Mouse (Mus musculus) spleen, embryonic (tissue): Measurements from ENCODE around the gene Vmn1r121.
"Not testable (repeated sequence)": the region's sequence is repeated elsewhere in the genome, so short reads cannot be mapped to it uniquely, and the experiment has no call there.

Source experiments
- CTCF ChIA-PET: fragments of 350-600 bp; sonication (Branson Sonifier 250); formaldehyde crosslinking; loops from one replicate; lab custom pipeline; 2022; lab: Charles Lee

Gene Vmn1r121

DNA sequence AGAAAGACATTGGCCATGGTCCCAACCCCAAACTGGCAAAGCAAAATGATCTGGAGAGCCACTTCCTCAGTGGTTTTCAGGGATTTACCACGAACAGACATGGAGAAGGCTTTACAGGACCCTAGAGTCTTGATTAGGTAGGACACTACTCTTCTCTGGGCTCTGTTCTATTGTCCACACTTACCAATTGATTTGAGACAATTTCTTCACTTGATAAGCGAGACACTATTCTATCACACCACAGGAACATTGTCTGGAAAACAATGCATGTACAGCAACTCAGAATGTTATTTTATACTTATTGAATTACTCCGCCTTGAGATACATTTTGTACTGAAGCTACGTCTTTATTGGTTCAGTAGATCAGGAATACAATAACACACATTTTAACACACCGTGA lies at the start of gene Vmn1r121:
Gene Vmn1r121 (minus strand): TSS at position 101 of the 400 bp plus-strand sequence.
- CTCF ChIA-PET, result not testable (repeated sequence)

DNA sequence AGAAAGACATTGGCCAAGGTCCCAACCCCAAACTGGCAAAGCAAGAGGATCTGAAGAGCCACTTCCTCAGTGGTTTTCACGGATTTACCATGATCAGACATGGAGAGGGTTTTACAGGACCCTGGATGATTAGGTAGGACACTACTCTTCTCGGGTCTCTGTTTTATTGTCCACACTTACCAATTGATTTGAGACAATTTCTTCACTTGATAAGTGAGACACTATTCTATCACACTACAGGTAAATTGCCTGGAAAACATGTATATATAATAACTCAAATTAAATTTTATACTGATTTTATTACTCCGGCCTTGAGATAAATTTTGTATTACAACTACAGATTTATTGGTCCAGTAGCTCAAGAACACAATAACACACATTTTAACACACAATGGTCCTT lies 35.7 kb upstream of the Vmn1r121 start, which contains the start of gene Vmn1r122:
Gene Vmn1r122 (minus strand): TSS at position 101 of the 400 bp plus-strand sequence.
- CTCF ChIA-PET, result not testable (repeated sequence)

DNA sequence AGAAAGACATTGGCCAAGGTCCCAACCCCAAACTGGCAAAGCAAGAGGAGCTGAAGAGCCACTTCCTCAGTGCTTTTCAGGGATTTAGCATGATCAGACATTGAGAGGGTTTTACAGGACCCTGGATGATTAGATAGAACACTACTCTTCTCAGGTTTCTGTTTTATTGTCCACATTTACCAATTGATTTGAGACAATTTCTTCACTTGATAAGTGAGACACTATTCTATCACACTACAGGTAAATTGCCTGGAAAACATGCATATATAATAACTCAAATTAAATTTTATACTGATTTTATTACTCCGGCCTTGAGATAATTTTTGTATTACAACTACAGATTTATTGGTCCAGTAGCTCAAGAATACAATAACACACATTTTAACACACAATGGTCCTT lies 44.6 kb downstream of the Vmn1r121 start, which contains the start of gene Vmn1r120:
Gene Vmn1r120 (minus strand): TSS at position 101 of the 400 bp plus-strand sequence.
- CTCF ChIA-PET, result not testable (repeated sequence)
